Mouse (Mus musculus): ENCODE data around the gene Mthfd1. TPM values are rescaled to one million over a fixed set of nuclear protein-coding genes. Genes with fewer than 3 reads are reported as not detected.
"Not testable (repeated sequence)": the region's sequence is repeated elsewhere in the genome, so short reads cannot be mapped to it uniquely, and the experiment has no call there.

Mthfd1 gene
- polyA plus RNA-seq (2011; ENCODE audit: insufficient read depth, insufficient read length, low read depth, missing spikeins) = 237 and 239 TPM in 2 replicates

DNA sequence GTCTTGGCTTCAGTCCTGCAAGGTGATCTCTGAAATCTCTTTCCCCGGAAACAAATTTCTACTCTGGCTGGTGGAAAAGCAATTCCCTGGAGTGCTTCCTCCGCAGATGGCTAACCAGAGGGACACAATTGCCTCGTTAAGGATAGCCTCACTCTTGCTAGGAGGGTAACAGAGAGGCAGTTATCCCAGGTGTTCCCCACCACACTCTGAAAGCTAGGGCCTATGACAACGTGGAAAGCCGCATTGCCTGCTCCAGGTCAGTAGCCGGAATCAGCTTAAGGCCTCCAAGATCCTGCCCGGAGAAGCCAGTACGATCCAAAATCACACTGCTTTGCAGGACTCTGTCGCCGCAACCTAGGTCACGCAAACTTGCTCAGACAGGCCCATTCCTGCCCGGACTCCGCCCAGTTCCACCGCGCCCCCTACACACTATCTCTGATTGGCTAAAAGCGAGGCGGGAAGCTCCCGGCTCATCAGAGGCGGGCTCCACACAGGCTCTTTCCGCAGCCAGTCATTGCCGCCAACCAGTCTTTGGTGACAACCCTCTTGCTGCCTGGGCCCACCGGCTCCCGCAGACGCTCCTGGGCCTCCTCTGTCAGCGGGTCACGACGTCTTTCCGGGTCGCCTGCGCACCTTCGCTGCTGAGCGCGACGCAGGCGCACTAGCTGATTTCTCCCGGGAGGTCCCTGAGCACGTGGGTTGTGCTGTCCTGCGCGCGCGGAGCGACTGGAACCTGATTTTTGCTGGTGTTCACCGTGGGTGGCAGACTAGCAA lies at the start of gene Mthfd1:
Gene Mthfd1 (plus strand): TSS at position 574 of the 774 bp plus-strand sequence.
- no peaks in the 10 kb centered on the region for H3K27me3 ChIP-seq (ENCODE audit: control insufficient read depth, insufficient read depth, low read length, poor library complexity, severe bottlenecking)
- 0 out of 2 replicates have a peak, but pooled peaks cover 2% of the 10 kb centered on the region for H3K36me3 ChIP-seq (ENCODE audit: control insufficient read depth, insufficient read depth, low read length, poor library complexity, severe bottlenecking)
- no peaks in the 10 kb centered on the region for H3K9me3 ChIP-seq (replicated peaks; ENCODE audit: control insufficient read depth, insufficient read depth, low read length, poor library complexity, severe bottlenecking)
- H3K9ac ChIP-seq (ENCODE audit: low read depth, poor library complexity, severe bottlenecking) = peak within 1 kb of the TSS; percentile 78
- TF ChIP-seq POLR2A (IDR thresholded peaks at IDR 0.05; ENCODE audit: insufficient read depth, low read length) (peak; percentile 69), CTCF (IDR thresholded peaks at IDR 0.05; ENCODE audit: low read depth, low read length) (no peak), EP300 (IDR thresholded peaks at IDR 0.05; ENCODE audit: insufficient read depth, low read depth, low read length) (peak; percentile 58; the same call in 1 of the 2 replicates)
- H3K4me3 ChIP-seq (ENCODE audit: low read depth, low read length) = peak within 1 kb of the TSS; percentile 93
- peak within 1 kb of the TSS; percentile 89 for H3K27ac ChIP-seq (ENCODE audit: insufficient read depth, low read length)
- peaks cover 2% of the 10 kb centered on the region for H3K4me1 ChIP-seq (ENCODE audit: control insufficient read depth, insufficient read depth, low read length)

DNA sequence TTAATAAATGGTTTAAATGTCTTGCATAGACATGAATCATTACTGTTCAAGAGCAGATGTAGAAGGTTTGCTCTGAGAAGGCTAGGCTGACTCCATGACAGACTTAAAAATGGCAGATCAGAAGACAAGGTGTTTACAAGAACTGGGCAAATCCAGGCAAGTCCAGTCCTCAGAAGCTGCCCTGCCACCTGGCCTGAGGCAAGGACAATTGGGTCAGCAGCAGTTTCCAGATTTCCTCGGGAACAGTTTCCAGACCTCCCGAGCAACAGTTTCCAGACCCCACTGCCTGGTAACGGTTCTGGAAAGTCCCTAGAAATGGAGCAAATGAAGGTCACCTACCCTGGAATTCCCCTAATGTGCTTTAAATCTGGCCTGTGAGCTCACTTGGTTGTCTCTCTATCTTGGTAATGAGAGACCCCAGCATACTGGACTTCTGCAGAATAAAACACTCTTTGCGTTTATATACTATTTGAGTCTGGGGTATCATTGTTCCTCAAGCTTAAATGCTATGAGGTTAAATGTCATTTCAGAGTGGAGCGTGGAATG lies 45.6 kb upstream of the Mthfd1 start:
- Histone ChIP-seq H3K36me3 (ENCODE audit: control insufficient read depth, insufficient read depth, low read length, poor library complexity, severe bottlenecking) (no peaks in the 10 kb centered on the region), H3K9me3 (replicated peaks; ENCODE audit: control insufficient read depth, insufficient read depth, low read length, poor library complexity, severe bottlenecking) (0 out of 2 replicates have a peak, but pooled peaks cover 4% of the 10 kb centered on the region), H3K27me3 (ENCODE audit: control insufficient read depth, insufficient read depth, low read length, poor library complexity, severe bottlenecking) (no peaks in the 10 kb centered on the region; the same call in 1 of the 2 replicates), H3K9ac (ENCODE audit: low read depth, poor library complexity, severe bottlenecking) (no peak overlapping the region), H3K4me1 (ENCODE audit: control insufficient read depth, insufficient read depth, low read length) (peaks cover 2% of the 10 kb centered on the region), H3K27ac (ENCODE audit: insufficient read depth, low read length) (peak overlapping the region; percentile 54; the same call in 1 of the 2 replicates), H3K4me3 (ENCODE audit: low read depth, low read length) (no peak overlapping the region)
- TF ChIP-seq EP300 (IDR thresholded peaks at IDR 0.05; ENCODE audit: insufficient read depth, low read depth, low read length) (peak; percentile 98), POLR2A (IDR thresholded peaks at IDR 0.05; ENCODE audit: insufficient read depth, low read length) (no peak)

DNA sequence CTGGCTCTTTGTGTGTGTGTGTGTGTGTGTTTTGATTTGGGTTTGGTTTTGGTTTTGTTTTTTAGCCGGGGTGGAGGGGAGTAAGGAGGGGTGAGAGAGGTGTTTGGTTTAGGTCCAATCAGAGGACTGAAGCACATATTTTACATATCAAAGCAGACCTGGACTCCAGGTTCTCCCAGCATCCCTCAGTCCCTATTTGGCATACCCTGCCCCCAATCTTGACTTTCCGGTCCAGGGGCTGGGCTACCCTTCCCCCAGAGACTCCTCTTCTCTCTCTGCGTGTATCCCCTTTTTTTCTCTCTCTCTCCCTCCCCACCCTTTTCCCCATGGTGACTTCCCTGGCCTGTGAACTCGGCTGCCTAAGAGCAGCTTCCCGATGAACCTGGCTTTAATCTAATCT lies 40.0 kb upstream of the Mthfd1 start:
- no peak for TF ChIP-seq CTCF (IDR thresholded peaks at IDR 0.05; ENCODE audit: low read depth, low read length)
- no peak for TF ChIP-seq POLR2A (IDR thresholded peaks at IDR 0.05; ENCODE audit: insufficient read depth, low read length)
- TF ChIP-seq EP300 (IDR thresholded peaks at IDR 0.05; ENCODE audit: insufficient read depth, low read depth, low read length) = peak; percentile 97
- H3K9ac ChIP-seq (ENCODE audit: low read depth, poor library complexity, severe bottlenecking) = peak overlapping the region; percentile 78

DNA sequence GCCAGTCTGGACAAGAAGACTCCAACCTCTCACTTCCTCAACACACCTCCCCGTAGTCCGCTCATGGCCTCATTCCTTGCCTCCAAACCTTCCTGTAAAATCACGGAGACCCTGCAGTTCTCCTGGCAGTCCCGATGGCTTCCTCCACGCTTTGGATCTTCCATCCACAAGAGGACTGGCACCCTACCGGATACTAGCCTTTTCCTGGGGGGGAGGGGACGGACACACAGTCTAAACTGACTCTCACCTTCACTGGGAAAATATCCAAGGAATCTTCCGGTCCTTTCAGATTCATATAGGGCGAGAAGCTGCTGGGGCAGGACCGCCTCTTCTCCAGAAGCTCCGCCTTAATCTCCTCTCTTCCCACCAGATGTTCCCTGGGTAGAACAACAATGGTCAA lies 38.4 kb upstream of the Mthfd1 start:
- peaks cover 5% of the 10 kb centered on the region for H3K4me1 ChIP-seq (ENCODE audit: control insufficient read depth, insufficient read depth, low read length)

More for the DNA sequence above, 40.0 kb upstream of the Mthfd1 start:
- Histone ChIP-seq H3K9me3 (replicated peaks; ENCODE audit: control insufficient read depth, insufficient read depth, low read length, poor library complexity, severe bottlenecking) (peaks cover 4% of the 10 kb centered on the region), H3K27me3 (ENCODE audit: control insufficient read depth, insufficient read depth, low read length, poor library complexity, severe bottlenecking) (no peaks in the 10 kb centered on the region), H3K27ac (ENCODE audit: insufficient read depth, low read length) (peak overlapping the region; percentile 97), H3K4me1 (ENCODE audit: control insufficient read depth, insufficient read depth, low read length) (peaks cover 4% of the 10 kb centered on the region), H3K4me3 (ENCODE audit: low read depth, low read length) (peak overlapping the region; percentile 61; the same call in 1 of the 2 replicates), H3K36me3 (ENCODE audit: control insufficient read depth, insufficient read depth, low read length, poor library complexity, severe bottlenecking) (no peaks in the 10 kb centered on the region)

DNA sequence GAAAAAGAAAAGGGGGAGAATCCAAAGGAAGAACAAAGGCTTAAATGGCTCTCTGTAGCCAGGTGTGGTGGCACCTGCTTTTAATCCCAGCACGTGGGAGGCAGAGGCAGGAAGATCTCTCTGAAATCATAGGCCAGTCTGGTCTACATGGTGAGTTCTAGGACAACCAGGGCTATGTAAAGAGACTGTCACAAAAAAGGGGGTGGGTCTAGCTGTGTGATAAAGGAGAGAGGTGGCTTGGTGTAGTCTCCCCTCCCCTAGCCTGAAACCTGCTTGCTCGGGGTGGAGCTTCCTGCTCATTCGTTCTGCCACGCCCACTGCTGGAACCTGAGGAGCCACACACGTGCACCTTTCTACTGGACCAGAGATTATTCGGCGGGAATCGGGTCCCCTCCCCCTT lies 33.0 kb upstream of the Mthfd1 start:
- H3K27me3 ChIP-seq (ENCODE audit: control insufficient read depth, insufficient read depth, low read length, poor library complexity, severe bottlenecking); H3K9ac ChIP-seq (ENCODE audit: low read depth, poor library complexity, severe bottlenecking); H3K4me3 ChIP-seq (ENCODE audit: low read depth, low read length); H3K4me1 ChIP-seq (ENCODE audit: control insufficient read depth, insufficient read depth, low read length); H3K36me3 ChIP-seq (ENCODE audit: control insufficient read depth, insufficient read depth, low read length, poor library complexity, severe bottlenecking); H3K9me3 ChIP-seq (replicated peaks; ENCODE audit: control insufficient read depth, insufficient read depth, low read length, poor library complexity, severe bottlenecking): not testable (repeated sequence)
- peak overlapping the region; percentile 85 for H3K27ac ChIP-seq (ENCODE audit: insufficient read depth, low read length)

More for the DNA sequence above, 38.4 kb upstream of the Mthfd1 start:
- Histone ChIP-seq H3K36me3 (ENCODE audit: control insufficient read depth, insufficient read depth, low read length, poor library complexity, severe bottlenecking) (no peaks in the 10 kb centered on the region), H3K9ac (ENCODE audit: low read depth, poor library complexity, severe bottlenecking) (peak overlapping the region; percentile 78), H3K4me3 (ENCODE audit: low read depth, low read length) (peak overlapping the region; percentile 92), H3K27me3 (ENCODE audit: control insufficient read depth, insufficient read depth, low read length, poor library complexity, severe bottlenecking) (no peaks in the 10 kb centered on the region), H3K9me3 (replicated peaks; ENCODE audit: control insufficient read depth, insufficient read depth, low read length, poor library complexity, severe bottlenecking) (peaks cover 4% of the 10 kb centered on the region), H3K27ac (ENCODE audit: insufficient read depth, low read length) (peak overlapping the region; percentile 87)
- TF ChIP-seq POLR2A (IDR thresholded peaks at IDR 0.05; ENCODE audit: insufficient read depth, low read length) (peak; percentile 63), EP300 (IDR thresholded peaks at IDR 0.05; ENCODE audit: insufficient read depth, low read depth, low read length) (peak; percentile 97), CTCF (IDR thresholded peaks at IDR 0.05; ENCODE audit: low read depth, low read length) (no peak)

DNA sequence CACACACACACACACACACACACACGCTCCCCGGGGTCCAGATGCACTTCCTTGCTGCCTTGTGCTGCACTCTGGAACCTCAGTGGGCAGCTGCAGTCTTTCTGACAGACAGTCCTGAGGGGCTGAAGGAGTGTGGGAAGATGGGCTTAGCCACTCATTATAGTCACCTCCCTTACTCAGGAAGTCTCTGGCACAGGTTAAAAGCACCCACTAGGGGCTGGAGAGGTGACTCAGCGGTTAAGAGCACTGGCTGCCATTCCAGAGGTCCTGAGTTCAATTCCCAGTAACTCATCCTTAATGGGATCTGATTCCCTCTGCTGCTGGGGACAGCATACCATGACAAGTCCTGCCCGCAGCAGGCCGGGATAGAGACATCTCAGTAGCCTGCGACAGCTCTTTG lies 24.5 kb upstream of the Mthfd1 start:
- Histone ChIP-seq H3K36me3 (ENCODE audit: control insufficient read depth, insufficient read depth, low read length, poor library complexity, severe bottlenecking) (peaks cover 13% of the 10 kb centered on the region), H3K27me3 (ENCODE audit: control insufficient read depth, insufficient read depth, low read length, poor library complexity, severe bottlenecking) (no peaks in the 10 kb centered on the region), H3K27ac (ENCODE audit: insufficient read depth, low read length) (peak overlapping the region; percentile 78), H3K9ac (ENCODE audit: low read depth, poor library complexity, severe bottlenecking) (peak overlapping the region; percentile 29), H3K4me1 (ENCODE audit: control insufficient read depth, insufficient read depth, low read length) (peaks cover 5% of the 10 kb centered on the region), H3K9me3 (replicated peaks; ENCODE audit: control insufficient read depth, insufficient read depth, low read length, poor library complexity, severe bottlenecking) (no peaks in the 10 kb centered on the region), H3K4me3 (ENCODE audit: low read depth, low read length) (peak overlapping the region; percentile 1; the same call in 1 of the 2 replicates)
- TF ChIP-seq EP300 (IDR thresholded peaks at IDR 0.05; ENCODE audit: insufficient read depth, low read depth, low read length) = no peak
- no peak for TF ChIP-seq CTCF (IDR thresholded peaks at IDR 0.05; ENCODE audit: low read depth, low read length)
- no peak for TF ChIP-seq POLR2A (IDR thresholded peaks at IDR 0.05; ENCODE audit: insufficient read depth, low read length)

Measured in ES-Bruce4 (cell line).